Mouse (Mus musculus) heart, adult 9 months (tissue): ENCODE results near the gene Hunk.

Experiments used
- DNase-seq, 2 experiments: peaks; one replicate each; pipeline ENCODE4 v3.0.0; 2022; ENCODE audit warnings: low spot score in 2 of 2

Hunk gene

GRCm38 (mm10) chr16:90435231-90435630 is 49.4 kb downstream of the Hunk start:
- DNase-seq, result no peak

GRCm38 (mm10) chr16:90437276-90437675 is 51.5 kb downstream of the Hunk start:
- no peak for DNase-seq

GRCm38 (mm10) chr16:90439493-90439892 is 53.7 kb downstream of the Hunk start:
- no peak for DNase-seq

GRCm38 (mm10) chr16:90440654-90441053 is 54.8 kb downstream of the Hunk start:
- no peak for DNase-seq

GRCm38 (mm10) chr16:90442991-90443390 is 57.2 kb downstream of the Hunk start:
- no peak for DNase-seq

- peak; percentile 56 to 66 for DNase-seq
These were observed 67.4 kb downstream of the Hunk start for GRCm38 (mm10) chr16:90453197-90453596.

GRCm38 (mm10) chr16:90456495-90457125 is 70.8 kb downstream of the Hunk start:
- DNase-seq, result no peak

- DNase-seq, result peak; percentile 63 to 71
These were observed 73.2 kb downstream of the Hunk start for GRCm38 (mm10) chr16:90458899-90459610.

- DNase-seq, result no peak
These were observed 75.6 kb downstream of the Hunk start for GRCm38 (mm10) chr16:90461304-90461905.

- peak in 1 of 2 experiments; percentile 29 for DNase-seq
These were observed 77.0 kb downstream of the Hunk start for GRCm38 (mm10) chr16:90462728-90463275.

GRCm38 (mm10) chr16:90465154-90465553 is 79.3 kb downstream of the Hunk start:
- no peak for DNase-seq

GRCm38 (mm10) chr16:90468286-90468685 is 82.5 kb downstream of the Hunk start:
- no peak for DNase-seq

GRCm38 (mm10) chr16:90475701-90476229 is 90.0 kb downstream of the Hunk start:
- no peak for DNase-seq

- DNase-seq, result no peak
These were observed 95.8 kb downstream of the Hunk start for GRCm38 (mm10) chr16:90481612-90482011.

- no peak for DNase-seq
These were observed 97.5 kb downstream of the Hunk start for GRCm38 (mm10) chr16:90483341-90483740.

- no peak for DNase-seq
These were observed 99.3 kb downstream of the Hunk start for GRCm38 (mm10) chr16:90485125-90485524.

- DNase-seq, result no peak
These were observed 99.8 kb downstream of the Hunk start for GRCm38 (mm10) chr16:90485599-90485998.

- DNase-seq, result no peak
These were observed 104.3 kb downstream of the Hunk start for GRCm38 (mm10) chr16:90490066-90490465.

GRCm38 (mm10) chr16:90491898-90492499 is 106.2 kb downstream of the Hunk start:
- DNase-seq, result no peak

- DNase-seq, result no peak
These were observed 111.1 kb downstream of the Hunk start for GRCm38 (mm10) chr16:90496930-90497329.

- no peak for DNase-seq
These were observed 112.1 kb downstream of the Hunk start for GRCm38 (mm10) chr16:90497749-90498464.
